Mouse (Mus musculus) forebrain, embryonic 15.5 days (tissue): Measurements from ENCODE around the gene Mrpl45. TPM values are rescaled to one million over a fixed set of nuclear protein-coding genes. Genes with fewer than 3 reads are reported as not detected.
A peak's percentile ranks its signal among the peaks of the same experiment; 100 is the strongest.
"Not testable (repeated sequence)": the region's sequence is repeated elsewhere in the genome, so short reads cannot be mapped to it uniquely, and the experiment has no call there.

ENCODE experiments used
- ATAC-seq: fragments of 200-750 bp; cut with Nextera tagmentation; replicated peaks from 2 replicates; pipeline ENCODE4 v1.8.0; 2017; ENCODE audit warnings: mild to moderate bottlenecking, moderate TSS enrichment, moderate library complexity
- H3K27ac ChIP-seq: fragments of 300-500 bp; sonication (generic); replicated peaks from 2 replicates; pipeline ENCODE4 v1.5.1; 2015; ENCODE audit warnings: mild to moderate bottlenecking, inconsistent platforms
- H3K27me3 ChIP-seq: fragments of 300-500 bp; sonication (generic); 2 replicates; pipeline ENCODE4 v1.6.1; 2015; ENCODE audit warnings: inconsistent platforms
- H3K36me3 ChIP-seq: fragments of 300-500 bp; sonication (generic); 2 replicates; pipeline ENCODE4 v1.6.1; 2015; ENCODE audit warnings: mild to moderate bottlenecking, inconsistent platforms
- H3K4me1 ChIP-seq: fragments of 300-500 bp; sonication (generic); 2 replicates; pipeline ENCODE4 v1.6.1; 2015; ENCODE audit warnings: inconsistent platforms
- H3K4me2 ChIP-seq: fragments of 300-500 bp; sonication (generic); replicated peaks from 2 replicates; pipeline ENCODE4 v1.6.1; 2015; ENCODE audit warnings: mild to moderate bottlenecking, inconsistent platforms
- H3K4me3 ChIP-seq: fragments of 300-500 bp; sonication (generic); 2 replicates; pipeline ENCODE4 v1.5.1; 2015; ENCODE audit warnings: mild to moderate bottlenecking, inconsistent platforms
- H3K9ac ChIP-seq: fragments of 300-500 bp; sonication (generic); replicated peaks from 2 replicates; pipeline ENCODE4 v1.6.1; 2015; ENCODE audit warnings: mild to moderate bottlenecking, inconsistent platforms
- H3K9me3 ChIP-seq: fragments of 300-500 bp; sonication (generic); 2 replicates; pipeline ENCODE4 v1.6.1; 2016; ENCODE audit warnings: inconsistent platforms
- WGBS: fragments of 180-500 bp; shearing (Covaris S2); methylation state at CpG from one replicate; pipeline ENCODE4 v1.1.7; 2015; ENCODE audit warnings: mixed read lengths; 5-methylcytosine and 5-hydroxymethylcytosine counted together
- polyA plus RNA-seq: library from polyadenylated mRNA; unstranded; fragments of >200 nt; fragmentation: Nextera tagmentation; extraction: Ambion mirVana; gene quantifications from 2 replicates; pipeline ENCODE4 v1.2.1, GENCODE M21; 2015

Gene Mrpl45
- polyA plus RNA-seq = 39.0 and 40.6 TPM in 2 replicates

- peak; percentile 94 for ATAC-seq
- WGBS = 1% methylated on average over 50 of the region's 50 CpGs
Observed at GRCm38 (mm10) chr11:97315504-97316503, at the start of gene Mrpl45. Mrpl45 (plus strand) TSS chr11:97315716.

DNA sequence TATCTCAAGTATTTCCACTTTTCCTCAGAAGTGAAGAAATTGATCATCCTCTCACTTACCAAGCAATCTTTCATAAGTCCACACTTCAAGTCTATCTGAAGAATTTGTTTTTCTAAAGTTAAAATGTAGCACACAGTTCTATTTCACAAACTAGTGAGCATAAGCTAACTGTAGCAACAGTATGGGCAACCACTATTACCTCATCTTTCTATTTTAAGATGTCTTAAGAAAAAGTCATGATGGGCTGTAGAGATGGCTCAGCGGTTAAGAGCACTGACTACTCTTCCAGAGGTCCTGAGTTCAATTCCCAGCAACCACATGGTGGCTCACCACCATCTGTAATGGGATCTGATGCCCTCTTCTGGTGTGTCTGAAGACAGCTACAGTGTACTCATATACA lies 49.0 kb upstream of the Mrpl45 start:
- H3K27ac ChIP-seq, H3K4me1 ChIP-seq, H3K4me3 ChIP-seq, H3K4me2 ChIP-seq, H3K9me3 ChIP-seq, ATAC-seq, H3K27me3 ChIP-seq, H3K9ac ChIP-seq: not testable (repeated sequence)
- H3K36me3 ChIP-seq = peaks cover 14% of the 10 kb centered on the region; the same call in 1 of the 2 replicates
- 98% methylated on average over 1 of the region's 1 CpGs for WGBS

More at GRCm38 (mm10) chr11:97315504-97316503, at the start of gene Mrpl45:
- peaks cover 21% of the 10 kb centered on the region for H3K4me1 ChIP-seq
- H3K9me3 ChIP-seq = no peaks in the 10 kb centered on the region
- H3K36me3 ChIP-seq = no peaks in the 10 kb centered on the region
- H3K9ac ChIP-seq = peak within 1 kb of the TSS; percentile 55
- no peaks in the 10 kb centered on the region; the same call in 1 of the 2 replicates for H3K27me3 ChIP-seq
- H3K4me3 ChIP-seq = peak within 1 kb of the TSS; percentile 51
- peak within 1 kb of the TSS; percentile 78 for H3K27ac ChIP-seq
- peak within 1 kb of the TSS; percentile 53 for H3K4me2 ChIP-seq

GRCm38 (mm10) chr11:97270004-97270403 lies 45.5 kb upstream of the Mrpl45 start:
- not testable (repeated sequence) for ATAC-seq, H3K9ac ChIP-seq, H3K27me3 ChIP-seq, H3K9me3 ChIP-seq, H3K4me2 ChIP-seq, H3K4me1 ChIP-seq, H3K4me3 ChIP-seq, H3K27ac ChIP-seq
- 77% methylated on average over 2 of the region's 2 CpGs for WGBS
- peaks cover 12% of the 10 kb centered on the region; the same call in 1 of the 2 replicates for H3K36me3 ChIP-seq

DNA sequence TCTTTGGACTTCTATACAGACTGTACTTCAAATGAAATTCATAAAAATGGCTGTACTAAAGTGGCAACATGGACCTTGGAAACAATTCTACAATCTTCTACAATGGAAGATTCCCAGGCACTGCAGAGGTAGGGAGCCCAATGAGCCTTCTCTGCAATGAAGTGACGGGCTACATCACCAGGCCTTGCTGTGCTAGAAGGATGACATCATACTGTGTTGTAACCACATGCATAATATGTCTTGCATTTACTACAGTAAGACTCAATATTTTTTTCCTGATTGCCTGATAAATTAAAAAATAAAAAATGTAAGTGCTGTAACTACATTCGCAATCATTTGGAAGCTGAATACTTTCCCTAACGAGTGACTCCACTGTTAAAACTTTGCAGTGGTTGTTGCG lies 42.7 kb upstream of the Mrpl45 start:
- H3K36me3 ChIP-seq = no peaks in the 10 kb centered on the region
- no peak overlapping the region for H3K4me2 ChIP-seq
- no peaks in the 10 kb centered on the region for H3K9me3 ChIP-seq
- H3K4me1 ChIP-seq = peaks cover 14% of the 10 kb centered on the region
- ATAC-seq = no peak
- H3K4me3 ChIP-seq = no peak overlapping the region
- H3K9ac ChIP-seq = no peak overlapping the region
- no peaks in the 10 kb centered on the region for H3K27me3 ChIP-seq
- no peak overlapping the region for H3K27ac ChIP-seq
- 91% methylated on average over 4 of the region's 4 CpGs for WGBS

DNA sequence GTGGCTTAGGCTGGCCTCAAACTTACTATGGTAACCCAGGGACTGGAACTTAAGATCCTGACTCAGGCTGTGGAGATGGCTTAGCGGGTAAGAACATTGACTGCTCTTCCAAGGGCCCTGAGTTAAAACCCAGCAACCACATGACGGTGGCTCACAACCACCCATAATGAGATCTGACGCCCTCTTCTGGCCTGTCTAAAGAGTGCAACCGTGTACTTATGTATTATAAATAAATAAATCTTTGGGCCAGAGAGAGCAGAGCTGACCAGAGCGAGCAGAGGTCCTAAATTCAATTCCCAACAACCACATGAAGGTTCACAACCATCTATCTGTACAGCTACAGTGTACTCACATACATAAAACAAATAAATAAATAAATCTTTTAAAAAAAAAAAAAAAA lies 41.9 kb upstream of the Mrpl45 start:
- Histone ChIP-seq H3K27me3 (no peaks in the 10 kb centered on the region), H3K9ac (no peak overlapping the region), H3K36me3 (no peaks in the 10 kb centered on the region), H3K4me1 (peaks cover 21% of the 10 kb centered on the region), H3K9me3 (no peaks in the 10 kb centered on the region), H3K4me2 (no peak overlapping the region), H3K27ac (no peak overlapping the region), H3K4me3 (no peak overlapping the region)
- WGBS = 87% methylated on average over 5 of the region's 5 CpGs
- no peak for ATAC-seq

DNA sequence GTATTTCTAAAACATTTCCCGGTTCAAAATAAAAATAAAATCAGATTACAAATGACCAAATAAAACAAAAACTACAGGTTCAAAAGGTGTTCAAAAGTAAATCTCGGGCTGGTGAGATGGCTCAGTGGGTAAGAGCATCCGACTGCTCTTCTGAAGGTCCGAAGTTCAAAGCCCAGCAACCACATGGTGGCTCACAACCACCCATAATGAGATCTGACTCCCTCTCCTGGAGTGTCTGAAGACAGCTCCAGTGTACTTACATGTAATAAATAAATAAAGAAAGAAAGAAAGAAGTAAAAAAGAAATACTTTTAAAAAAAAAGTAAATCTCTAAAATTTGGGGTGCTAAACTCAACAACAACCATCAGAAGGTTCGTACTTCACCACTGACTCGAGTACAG lies 40.6 kb upstream of the Mrpl45 start:
- H3K4me3 ChIP-seq, H3K27me3 ChIP-seq, H3K27ac ChIP-seq, ATAC-seq, H3K4me2 ChIP-seq, H3K9me3 ChIP-seq, H3K9ac ChIP-seq, H3K36me3 ChIP-seq: not testable (repeated sequence)
- WGBS = 97% methylated on average over 6 of the region's 6 CpGs
- peaks cover 25% of the 10 kb centered on the region for H3K4me1 ChIP-seq

DNA sequence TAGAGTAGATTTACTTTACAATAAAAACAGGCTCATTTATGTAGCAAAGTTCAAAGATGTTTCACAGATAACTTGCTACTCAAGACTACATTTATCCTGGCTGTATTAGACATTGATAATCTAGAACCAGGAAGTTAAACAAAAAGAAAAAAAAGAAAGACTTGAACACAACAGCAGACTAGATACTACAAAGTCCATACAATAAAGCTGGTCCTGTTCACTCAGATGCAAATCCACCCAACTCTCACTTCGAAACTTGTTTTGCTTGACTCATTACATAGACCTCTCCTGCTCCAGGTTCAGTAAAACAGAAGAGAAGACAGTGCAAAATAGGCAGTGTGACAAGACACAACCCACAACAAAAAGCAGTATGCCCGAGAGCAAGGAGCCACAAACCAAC lies 40.2 kb upstream of the Mrpl45 start:
- no peak overlapping the region for H3K4me2 ChIP-seq
- H3K27ac ChIP-seq = no peak overlapping the region
- WGBS = 89% methylated on average over 2 of the region's 2 CpGs
- ATAC-seq = no peak
- no peaks in the 10 kb centered on the region for H3K27me3 ChIP-seq
- H3K4me1 ChIP-seq = peaks cover 25% of the 10 kb centered on the region
- H3K36me3 ChIP-seq = no peaks in the 10 kb centered on the region
- no peak overlapping the region for H3K4me3 ChIP-seq
- no peaks in the 10 kb centered on the region for H3K9me3 ChIP-seq
- H3K9ac ChIP-seq = no peak overlapping the region

- Histone ChIP-seq H3K27me3 (no peaks in the 10 kb centered on the region), H3K9ac (no peak overlapping the region), H3K4me2 (no peak overlapping the region), H3K4me3 (no peak overlapping the region), H3K36me3 (no peaks in the 10 kb centered on the region), H3K4me1 (peaks cover 29% of the 10 kb centered on the region), H3K27ac (no peak overlapping the region), H3K9me3 (no peaks in the 10 kb centered on the region)
- 57% methylated on average over 1 of the region's 1 CpGs for WGBS
- ATAC-seq = no peak
Observed at GRCm38 (mm10) chr11:97276019-97276418, 39.5 kb upstream of the Mrpl45 start.

DNA sequence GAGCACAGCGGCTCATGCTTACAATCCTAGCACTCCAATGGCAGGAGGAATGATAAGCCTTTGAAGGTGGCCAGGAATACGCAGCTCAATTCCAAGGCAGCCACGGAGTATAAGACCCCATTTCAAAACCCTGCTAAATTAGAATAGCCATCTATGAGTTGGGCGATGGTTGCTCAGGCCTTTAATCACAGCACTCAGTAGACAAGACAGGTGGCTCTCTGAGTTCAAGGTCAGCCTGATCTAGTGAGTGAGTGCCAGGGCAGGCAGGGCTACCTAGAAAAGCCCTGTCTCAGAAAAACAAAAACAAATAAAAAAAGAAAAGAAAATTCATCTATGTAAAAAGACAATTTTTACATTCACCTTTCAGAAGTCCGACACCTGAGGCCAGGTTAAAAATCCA lies 38.4 kb upstream of the Mrpl45 start:
- no peak for ATAC-seq
- H3K27ac ChIP-seq = no peak overlapping the region
- no peaks in the 10 kb centered on the region for H3K9me3 ChIP-seq
- H3K9ac ChIP-seq = no peak overlapping the region
- no peaks in the 10 kb centered on the region for H3K36me3 ChIP-seq
- 93% methylated on average over 5 of the region's 5 CpGs for WGBS
- no peaks in the 10 kb centered on the region for H3K27me3 ChIP-seq
- no peak overlapping the region for H3K4me2 ChIP-seq
- H3K4me3 ChIP-seq = no peak overlapping the region
- peaks cover 30% of the 10 kb centered on the region for H3K4me1 ChIP-seq

DNA sequence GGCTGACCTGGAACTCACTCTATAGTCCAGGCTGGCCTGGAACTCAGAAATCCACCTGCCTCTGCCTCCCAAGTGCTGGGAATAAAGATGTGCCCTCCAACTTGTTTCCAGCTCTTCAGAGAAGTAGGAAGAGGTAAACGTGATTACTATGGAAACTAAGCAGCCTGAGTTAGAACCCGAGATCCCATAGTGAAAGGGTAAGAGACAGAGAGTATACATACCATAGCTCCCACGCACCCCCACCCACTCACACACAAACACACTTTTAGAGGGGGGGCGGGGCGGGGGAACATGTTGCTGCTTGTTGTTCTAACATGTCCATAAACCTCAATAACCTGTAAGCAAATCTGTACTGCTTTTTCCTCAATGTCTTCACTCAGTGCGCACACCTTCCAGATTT lies 37.1 kb upstream of the Mrpl45 start:
- Histone ChIP-seq H3K4me2 (peak overlapping the region; percentile 52), H3K4me1 (peaks cover 30% of the 10 kb centered on the region), H3K9me3 (no peaks in the 10 kb centered on the region), H3K27ac (peak overlapping the region; percentile 98; the same call in 1 of the 2 replicates), H3K27me3 (no peaks in the 10 kb centered on the region), H3K4me3 (peak overlapping the region; percentile 95), H3K9ac (0 out of 2 replicates have a peak overlapping the region, but pooled peaks have one; percentile 99), H3K36me3 (no peaks in the 10 kb centered on the region)
- ATAC-seq = no peak
- WGBS = 73% methylated on average over 6 of the region's 6 CpGs

GRCm38 (mm10) chr11:97279040-97279404 lies 36.5 kb upstream of the Mrpl45 start:
- no peaks in the 10 kb centered on the region for H3K36me3 ChIP-seq
- peak; percentile 19; the same call in 1 of the 2 replicates for ATAC-seq

GRCm38 (mm10) chr11:97279405-97280215 lies 35.9 kb upstream of the Mrpl45 start:
- H3K27ac ChIP-seq = peak overlapping the region; percentile 98
- WGBS = under 1% methylated on average over 56 of the region's 64 CpGs
- no peaks in the 10 kb centered on the region for H3K27me3 ChIP-seq
- H3K9ac ChIP-seq = peak overlapping the region; percentile 99
- peak overlapping the region; percentile 52 for H3K4me2 ChIP-seq
- peak overlapping the region; percentile 95 for H3K4me3 ChIP-seq
- no peaks in the 10 kb centered on the region for H3K36me3 ChIP-seq
- H3K9me3 ChIP-seq = no peaks in the 10 kb centered on the region
- H3K4me1 ChIP-seq = peaks cover 30% of the 10 kb centered on the region
- peak; percentile 82 for ATAC-seq

More at GRCm38 (mm10) chr11:97279040-97279404, 36.5 kb upstream of the Mrpl45 start:
- Histone ChIP-seq H3K4me2 (peak overlapping the region; percentile 52), H3K9me3 (no peaks in the 10 kb centered on the region), H3K27ac (peak overlapping the region; percentile 98), H3K4me3 (peak overlapping the region; percentile 95), H3K4me1 (peaks cover 30% of the 10 kb centered on the region), H3K9ac (peak overlapping the region; percentile 99), H3K27me3 (no peaks in the 10 kb centered on the region)
- WGBS = 20% methylated on average over 11 of the region's 11 CpGs
